Mouse (Mus musculus): ENCODE measurements around the gene Sdk1.

The Sdk1 gene

DNA sequence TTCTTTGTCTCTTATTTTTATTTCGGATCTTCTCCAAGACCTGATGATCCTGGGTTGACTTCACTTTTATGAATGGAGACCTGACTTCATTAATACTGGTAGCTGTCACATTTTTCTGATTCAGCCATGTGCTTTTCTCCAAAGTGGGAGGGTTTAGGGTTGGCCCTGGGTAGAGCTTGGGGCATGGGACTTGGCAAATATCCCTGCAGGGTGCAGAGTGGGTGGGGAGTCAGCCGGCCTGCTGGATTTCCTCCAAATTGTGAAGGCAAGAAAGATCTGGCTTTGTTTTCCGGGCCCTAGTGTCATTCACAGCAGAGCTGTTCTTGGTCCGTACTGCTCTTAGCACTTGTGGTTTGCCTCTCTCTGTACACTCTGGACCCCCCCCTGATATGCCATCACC, 103.1 kb downstream of the Sdk1 start:
- DNase-seq, result peak in 1 of 2 experiments; percentile 3

DNA sequence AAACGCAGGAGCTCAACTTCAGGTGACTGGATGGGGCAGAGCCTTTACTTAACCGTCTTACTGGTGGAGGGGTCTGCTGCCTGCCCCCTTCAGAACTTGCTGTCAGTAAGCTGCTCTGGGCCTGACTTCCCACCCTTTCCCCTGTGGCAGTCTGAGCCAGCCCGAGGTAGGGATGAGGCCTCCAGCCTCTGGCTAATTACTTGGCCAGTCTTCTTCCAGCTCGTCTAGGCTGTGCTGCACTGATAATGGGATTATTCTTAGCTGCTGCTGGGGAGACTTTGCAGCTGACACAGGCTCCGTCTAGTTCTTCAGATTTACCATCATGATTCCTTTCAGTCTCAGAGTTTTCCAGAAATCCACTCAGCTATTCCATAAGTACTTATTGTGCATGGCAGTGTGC, 104.2 kb downstream of the Sdk1 start:
- no peak for DNase-seq

DNA sequence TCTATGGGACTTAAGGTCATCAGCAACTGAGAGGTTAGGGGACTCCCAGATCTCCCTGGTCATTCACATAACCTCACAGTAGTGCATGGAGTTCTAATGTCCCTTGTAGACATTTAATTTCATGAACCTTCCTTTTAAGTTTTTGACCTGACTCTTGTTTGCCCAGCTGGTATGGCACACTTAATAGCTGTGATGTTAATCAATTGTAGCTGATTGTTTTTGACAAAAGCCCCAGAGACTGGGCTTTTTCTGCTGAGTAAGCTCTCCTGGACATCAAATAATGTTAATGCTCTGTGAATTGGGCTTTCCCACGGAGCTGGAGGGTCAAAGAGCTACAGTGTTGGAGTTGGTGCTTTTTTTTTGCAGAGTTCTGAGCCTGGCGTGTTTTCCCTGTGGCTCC, 121.4 kb downstream of the Sdk1 start:
- no peak for DNase-seq

DNA sequence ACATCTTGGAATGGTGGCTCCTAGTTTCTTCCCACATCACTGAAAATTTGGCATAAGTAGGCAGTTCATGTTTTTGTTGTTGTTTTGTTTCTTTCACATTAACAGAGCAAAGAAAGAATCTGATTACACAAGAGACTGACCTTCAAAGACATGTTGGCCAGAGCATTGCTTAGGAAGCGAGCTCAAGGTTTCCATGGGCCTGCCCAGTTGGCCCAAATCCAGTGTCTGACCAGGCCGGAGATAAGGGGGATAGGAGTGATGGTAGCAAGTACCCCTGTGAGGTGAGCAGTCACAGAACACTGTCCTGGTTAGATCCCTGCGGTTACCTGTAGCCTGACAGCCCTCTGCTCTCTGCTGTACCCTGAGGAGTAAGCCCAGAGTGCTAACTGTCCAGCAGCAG, 122.7 kb downstream of the Sdk1 start:
- DNase-seq, result no peak

DNA sequence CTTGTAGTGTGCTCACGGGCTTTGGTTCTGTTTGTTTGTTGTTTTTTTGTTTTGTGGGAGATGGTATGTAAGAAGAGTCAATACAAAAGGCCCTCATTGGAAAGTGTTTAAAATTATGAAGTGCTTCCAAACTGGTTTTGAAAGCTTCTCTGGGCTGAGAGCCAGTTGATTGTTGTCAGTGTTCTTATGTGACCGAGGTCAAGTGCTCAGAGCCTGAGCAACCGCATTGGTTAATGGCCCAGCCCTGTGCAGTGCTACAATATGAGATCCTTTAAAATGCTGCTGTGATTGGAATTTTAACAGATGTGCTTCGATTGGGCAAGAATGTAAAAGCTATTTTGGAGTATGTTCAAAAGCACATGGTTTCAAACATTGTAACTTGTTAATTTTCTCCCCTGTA, 127.3 kb downstream of the Sdk1 start:
- peak; percentile 20 to 23 for DNase-seq

DNA sequence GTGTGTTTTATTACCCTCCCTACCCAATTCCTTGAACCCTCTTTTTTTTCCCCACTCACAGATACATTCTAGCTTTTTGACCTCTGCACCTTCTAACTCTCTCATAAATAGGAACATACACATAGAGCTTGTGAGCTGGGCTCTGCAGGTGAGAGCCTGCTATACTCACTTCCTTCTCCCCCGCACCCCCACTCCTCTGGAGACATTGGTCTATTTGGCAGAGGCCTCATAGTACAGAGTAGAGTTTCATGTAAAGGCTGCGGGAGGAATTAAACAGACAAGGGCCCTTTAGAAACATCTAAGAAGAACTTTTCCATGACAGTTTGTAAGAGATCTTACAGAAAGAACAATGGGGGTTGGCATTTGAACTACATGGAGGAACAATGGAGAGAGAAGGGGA, 133.5 kb downstream of the Sdk1 start:
- no peak for DNase-seq

DNA sequence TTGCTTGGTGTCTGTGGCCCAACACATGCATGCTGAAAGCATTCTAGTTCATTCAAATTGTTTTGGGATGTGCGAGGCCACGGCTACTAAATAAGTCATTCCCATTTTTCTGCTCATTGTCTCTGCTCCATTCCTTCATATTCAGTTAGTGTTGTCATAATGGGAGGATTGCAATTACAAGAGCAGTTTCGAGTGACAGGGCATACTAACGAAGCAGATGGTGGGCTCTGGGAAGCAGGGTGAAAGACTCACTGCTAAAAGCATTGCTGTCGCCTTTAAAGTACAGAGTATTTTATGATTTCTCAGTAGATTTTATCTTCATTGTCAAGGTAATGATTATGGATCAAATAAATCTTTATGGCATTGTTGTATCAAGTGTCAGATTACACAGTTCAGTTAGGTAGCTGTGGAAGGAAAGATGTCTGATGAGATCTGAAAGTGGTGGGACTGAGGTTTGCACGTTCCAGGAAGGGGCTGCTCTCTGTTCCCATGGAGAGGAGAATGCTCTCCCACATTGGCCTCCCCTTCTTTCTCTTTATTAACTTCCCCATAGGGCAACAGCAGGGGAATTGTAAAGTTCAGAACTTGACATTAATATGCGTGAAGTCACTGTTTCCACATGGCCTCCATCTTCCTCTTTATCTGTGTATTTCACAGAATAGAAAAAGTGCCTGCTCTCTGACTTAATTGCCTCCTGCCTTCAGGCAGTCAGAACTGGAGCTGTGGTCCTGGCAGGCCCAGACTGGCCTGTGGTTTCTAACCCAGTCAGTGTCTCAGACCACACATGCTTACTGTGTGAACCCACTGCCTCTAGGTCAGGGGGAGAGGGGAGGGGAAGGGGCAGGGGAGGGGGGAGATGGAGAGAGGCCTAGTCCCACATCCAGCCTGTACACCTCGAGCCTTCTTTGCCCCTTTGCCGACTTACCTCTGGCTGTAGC, 138.8 kb downstream of the Sdk1 start:
- peak in 1 of 2 experiments; percentile 18 for DNase-seq

DNA sequence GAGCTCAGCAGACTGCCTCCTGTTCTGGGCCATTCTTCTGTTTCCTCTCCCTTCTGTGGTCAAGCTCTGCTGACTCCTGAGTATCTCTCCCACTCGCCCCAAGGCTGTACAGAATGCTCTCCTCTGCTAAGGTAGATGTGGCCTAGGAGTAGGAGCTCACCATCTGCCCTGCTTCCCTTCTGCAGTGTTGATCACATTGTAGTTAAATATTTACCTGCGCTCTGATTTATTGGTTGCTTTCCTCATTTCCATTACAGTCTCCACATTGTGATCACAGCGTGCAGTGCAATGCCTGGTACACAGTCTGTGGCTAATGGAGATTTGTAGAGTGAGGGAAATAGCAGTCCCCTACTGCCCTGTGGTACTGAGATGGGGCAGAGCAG, 139.5 kb downstream of the Sdk1 start:
- peak; percentile 42 to 66 for DNase-seq

DNA sequence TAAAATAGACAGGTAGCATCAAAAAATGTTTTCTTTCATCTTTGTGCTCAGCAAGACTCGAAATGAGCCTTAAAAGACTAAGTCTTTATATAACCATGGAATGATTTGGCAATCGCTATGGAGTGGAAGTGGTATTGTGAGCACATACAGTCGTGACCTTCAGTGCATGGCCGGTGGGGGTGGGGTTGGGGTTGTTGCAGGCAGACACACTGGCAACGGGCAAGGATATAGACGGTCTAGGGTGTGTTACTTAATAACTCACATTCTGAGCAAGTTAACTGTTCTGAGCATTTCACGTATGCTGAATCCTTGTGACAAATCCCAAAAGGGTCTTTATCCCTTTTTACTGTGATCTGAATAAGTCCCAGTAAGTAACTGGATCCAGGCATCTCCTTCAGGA, 140.3 kb downstream of the Sdk1 start:
- peak in 1 of 2 experiments; percentile 7 for DNase-seq

DNA sequence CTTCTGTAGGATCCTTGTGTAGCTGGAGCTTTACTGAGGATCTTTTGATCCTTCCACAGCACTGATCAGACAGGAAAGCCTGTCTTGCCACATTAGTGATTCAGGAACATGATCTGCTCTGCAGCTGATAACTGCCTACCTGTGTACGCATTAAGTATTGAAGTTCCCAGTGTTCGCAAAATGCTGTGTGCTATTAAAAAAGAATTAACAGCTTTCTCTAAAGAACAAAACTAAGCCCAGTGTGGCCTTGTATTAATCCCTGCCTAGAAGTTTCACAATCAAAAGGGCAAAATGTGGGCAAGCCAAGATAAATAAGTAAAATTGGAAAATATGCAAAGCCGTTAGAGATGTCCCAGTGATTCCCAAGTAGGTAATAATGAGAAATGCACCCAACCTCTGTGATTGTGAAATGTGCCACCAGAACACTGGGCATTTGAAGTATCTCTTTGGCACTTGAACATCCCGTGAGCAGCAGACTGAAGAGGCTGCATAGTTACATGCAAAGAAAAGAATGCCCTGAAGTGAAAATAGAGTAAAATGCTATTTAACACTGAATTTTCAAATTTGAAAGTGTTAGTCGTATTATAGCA, 141.1 kb downstream of the Sdk1 start:
- no peak for DNase-seq

DNA sequence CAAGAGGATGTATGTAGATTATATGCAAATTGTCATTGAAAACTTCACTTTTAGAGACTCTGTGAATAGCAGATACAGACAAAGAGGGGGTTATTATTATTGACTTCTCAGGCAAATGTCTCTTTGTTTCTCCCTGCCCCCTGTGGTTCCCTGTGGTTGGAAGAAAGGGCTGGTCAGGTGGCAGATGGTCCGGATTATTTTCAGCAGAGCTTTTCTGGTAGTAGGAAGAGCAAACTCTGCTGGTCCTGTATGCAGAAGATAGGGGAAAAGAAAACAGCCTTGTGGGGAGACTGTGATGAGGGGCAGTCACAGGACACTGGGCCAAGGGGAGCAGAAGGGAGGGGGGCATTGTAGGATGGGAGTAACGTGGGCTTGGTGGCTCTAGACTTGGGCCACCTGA, 147.2 kb downstream of the Sdk1 start:
- DNase-seq, result no peak

DNA sequence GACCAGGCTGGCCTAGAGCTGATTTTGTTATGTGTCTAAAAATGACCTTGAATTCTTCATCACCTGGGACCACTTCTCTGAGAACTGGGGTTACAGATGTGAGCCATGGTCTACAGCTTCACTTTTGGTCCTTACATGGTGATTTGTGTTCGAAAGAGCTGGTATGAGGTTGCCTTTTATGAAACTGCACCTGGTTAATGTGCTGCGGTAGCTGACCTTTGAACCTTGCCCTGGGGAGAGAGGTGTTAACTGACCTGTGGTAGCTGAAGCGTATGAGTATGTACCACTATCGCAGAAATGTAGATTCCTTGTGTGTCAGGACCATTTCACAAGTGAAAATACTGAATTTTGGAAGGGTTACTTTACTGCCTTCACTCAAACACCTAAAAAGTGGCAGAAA, 149.3 kb downstream of the Sdk1 start:
- DNase-seq, result peak; percentile 67 to 71

DNA sequence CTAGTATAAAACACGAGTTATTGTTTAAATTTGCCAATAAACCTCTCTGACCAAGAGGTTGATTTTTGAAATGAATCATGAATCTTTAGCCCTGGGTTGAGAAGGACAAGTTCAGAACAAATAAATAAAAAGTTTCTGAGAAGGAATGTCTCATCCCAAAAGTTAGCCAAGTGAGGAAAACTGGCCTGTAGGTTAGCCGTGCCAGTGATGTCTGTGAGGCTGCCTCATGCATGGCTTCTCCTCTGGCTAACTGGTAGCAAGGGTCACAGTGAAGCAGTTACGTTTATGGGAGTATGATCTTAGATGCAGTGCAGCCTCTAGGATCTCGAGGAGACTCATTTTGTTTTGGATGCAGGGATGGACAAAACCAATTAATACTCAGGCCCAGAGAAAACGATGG, 149.9 kb downstream of the Sdk1 start:
- DNase-seq, result peak; percentile 10 to 12

DNA sequence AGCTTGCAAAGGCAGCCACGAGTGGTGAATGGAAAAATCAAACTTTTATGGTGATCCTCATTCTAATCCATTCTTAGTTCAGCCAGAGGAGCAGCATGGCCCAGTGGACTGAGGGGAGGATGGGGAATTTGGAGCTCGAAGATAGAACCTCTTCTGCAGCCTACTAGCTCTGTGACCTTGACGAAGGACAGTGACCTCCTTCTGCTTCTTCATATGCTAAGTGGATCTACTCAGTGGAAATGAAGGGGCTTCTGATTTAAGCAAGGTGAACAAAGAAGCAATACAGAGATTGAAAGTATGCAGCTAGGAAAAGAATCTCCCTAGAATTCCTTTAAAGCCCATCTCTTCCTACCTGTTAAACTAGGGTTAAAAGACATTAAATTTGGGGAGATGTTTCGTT, 152.6 kb downstream of the Sdk1 start:
- no peak for DNase-seq

DNA sequence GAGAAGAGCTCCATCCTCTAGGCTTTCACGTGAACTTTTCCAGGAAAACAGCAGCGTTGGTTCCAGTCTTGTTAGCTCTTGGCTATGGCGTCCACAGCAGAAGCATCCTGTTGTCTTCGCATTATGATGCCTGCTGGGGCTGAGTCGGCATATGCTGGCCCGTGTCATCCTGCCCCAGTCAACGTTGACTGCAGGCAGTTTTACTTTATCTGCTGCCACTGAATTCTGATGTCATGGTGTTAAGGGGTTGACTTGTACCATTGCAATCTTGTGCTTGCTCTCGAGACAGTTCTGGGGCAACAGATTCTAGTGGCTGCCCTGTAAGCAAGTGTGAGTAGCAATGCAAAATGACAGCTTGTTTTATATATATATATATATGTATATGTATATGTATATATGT, 153.3 kb downstream of the Sdk1 start:
- DNase-seq, result no peak

DNA sequence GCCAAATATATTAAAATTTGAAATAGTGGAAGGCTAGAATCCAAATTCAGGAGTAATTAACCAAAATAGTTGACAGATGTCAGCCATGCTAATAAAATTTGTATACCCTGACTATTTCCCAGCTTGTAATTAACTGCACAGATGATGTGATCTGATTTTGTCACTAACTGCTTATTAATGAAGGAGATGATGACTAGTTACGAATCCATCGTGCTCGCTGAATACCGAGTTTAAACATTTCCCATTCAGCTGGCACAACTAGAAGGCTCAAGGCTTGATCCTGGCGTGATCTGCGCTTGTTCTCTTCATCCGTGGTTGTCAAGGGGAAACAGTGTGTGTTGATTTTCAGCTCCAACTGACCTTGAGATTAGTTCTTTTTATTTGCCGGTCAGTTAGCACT, 162.5 kb downstream of the Sdk1 start:
- no peak for DNase-seq

DNA sequence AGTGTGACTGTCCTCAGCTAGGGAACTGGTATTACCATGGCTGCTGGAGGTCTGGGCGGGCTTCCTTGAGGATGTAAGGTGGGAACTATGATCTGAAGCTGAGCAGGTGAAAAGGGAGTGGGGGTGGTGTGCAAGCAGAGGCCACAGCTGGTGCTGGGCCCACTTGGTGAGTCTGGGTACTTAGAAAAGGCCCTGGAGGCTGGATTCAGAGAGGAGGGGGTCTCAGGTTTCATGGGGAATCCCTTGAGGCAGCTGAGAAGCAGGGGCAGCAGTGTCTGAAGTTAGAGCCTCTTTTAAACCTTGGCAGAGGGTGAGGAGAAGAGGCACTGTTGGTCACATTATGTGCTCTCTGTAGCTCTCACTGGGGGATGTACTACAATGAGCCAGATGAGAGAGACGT, 163.4 kb downstream of the Sdk1 start:
- no peak for DNase-seq

DNA sequence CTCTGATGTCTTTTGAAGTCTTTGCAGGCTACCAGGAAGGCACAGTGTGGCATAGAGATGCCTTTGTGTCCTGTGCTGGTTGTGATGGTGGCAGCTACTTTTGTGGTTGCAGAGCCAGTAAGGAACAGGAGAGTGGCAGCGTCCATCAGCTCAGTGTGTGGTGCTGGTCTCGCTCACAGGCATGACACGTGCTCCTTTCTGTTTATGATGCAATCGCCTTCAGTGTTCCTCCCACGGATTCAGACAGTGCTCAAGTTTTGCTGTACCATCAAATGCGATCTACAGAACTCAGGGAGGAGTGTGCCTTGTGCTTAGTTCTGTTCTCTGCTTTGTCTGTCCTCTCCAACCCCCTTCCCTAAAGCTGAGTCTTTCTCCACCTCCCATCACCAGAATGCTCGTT, 165.6 kb downstream of the Sdk1 start:
- no peak for DNase-seq

DNA sequence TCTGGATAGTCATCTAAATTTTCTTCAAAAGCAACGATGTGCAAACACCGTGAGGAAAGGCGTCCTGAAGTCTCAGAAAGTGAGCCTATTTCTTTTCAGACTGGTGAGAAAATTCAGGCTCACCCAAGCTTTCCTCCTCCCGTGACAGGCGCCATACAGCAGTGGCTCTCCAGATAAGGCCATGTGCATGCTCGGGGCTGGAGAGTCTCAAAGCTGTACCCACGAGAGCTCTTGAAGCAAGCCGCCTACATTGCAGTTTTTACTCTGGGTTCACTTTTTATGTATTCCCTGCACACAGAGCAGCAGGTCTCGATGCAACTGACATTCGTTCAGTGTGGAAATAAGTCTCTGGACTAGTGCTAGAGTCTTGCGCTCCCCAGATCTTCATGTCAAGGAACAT, 171.7 kb downstream of the Sdk1 start:
- no peak for DNase-seq

DNA sequence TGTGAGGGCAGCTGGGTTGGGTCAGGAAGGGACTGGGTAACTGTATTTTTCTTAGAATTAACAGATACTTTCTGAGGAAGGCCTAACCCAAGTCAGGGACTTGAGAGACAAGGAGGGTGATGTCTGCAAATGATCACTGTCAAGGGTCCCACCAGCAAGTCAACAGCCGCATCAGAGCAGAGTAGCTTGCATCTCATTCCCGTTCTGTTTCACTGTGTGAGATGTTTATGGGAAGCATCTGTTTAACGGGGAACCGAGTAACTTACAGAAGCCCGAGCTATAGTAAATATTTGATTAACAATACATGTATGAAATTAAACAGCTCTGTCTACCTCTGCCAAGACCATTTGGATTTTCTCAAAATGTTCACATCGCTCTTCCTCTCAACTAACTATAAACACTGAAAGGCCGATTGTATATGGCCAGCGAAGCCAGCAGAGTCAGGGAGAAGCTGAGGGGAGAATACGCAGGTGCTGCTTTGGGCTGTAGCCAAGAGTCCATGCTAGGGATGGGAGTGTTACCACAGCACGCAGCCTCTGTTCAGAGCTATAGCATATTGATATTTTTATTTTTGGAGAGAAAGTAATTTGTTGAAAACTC, 174.5 kb downstream of the Sdk1 start:
- no peak for DNase-seq

DNA sequence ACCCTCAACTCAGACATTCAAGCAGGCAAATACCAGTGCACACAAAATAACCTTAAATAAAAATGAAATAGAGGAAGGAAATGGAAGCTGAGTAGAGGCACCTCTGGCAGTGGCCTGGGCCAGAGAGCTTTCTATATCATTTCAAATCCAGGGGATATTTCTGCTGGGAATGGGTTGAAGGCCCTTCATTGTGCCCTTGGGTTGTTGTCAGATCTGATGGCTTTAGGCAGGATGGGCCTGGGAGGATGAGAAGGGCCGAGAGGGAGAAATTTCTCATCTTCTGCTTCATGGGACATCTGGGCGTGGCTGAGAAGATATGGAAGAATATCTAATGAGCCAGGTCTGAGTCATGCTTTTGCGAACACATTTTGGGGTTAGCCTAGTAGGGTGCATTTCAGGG, 186.8 kb downstream of the Sdk1 start:
- DNase-seq, result no peak

DNA sequence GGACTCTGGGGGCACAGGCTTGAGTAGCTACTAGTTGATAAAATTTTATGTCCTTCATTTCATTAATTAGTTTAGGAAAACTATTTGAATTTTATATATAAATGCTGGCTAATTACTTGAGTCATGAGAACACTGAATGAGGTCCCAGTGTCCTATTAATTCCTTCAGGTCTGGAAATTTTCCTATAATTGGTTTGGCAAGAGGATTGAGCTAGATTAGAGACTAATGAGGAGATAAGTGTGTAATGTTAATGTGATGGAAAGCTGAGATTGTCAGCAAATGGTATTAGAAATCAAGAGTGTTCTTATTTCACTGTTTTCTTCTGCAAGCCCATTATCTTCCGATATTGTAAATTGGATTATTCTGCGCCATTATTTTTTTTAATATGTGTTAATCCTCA, 192.0 kb downstream of the Sdk1 start:
- no peak for DNase-seq

DNA sequence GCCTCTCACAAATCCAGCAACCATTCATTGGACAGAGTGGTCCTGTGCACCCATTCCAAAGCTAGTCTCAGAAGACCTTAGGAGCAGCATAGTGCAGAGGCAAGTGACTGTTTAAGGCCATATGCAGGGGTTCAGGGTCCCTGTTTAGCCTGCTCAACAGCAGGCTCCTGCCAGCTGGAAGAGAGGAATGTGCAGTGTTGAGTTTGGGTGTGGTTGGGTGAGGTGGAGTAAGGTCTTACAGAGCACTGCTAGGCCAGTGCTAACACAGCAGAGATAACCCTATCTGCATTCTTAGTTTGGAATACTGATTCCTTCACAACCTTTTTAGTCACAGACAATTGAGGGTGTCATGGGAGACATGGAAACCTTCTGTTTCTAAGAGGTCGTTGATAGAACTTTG, 206.0 kb downstream of the Sdk1 start:
- no peak for DNase-seq

DNA sequence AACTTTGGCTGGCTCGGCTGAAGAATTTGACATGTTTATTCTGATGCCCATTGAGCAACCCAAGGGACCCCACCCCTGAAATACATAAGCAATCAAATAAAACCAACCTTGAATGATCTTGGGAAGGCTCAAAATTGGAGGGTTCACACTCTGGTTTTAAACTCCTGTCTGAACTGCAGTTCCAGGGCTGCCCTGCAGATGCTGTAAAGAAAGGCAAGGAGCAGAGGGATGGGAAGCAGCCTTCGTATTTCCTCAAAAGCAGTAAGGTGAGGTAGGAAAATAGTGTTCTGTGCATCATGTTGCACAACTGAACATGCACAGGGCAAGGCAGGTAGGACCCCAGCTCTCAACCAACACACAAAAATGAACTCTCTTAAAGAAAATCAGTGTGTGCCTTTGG, 222.1 kb downstream of the Sdk1 start:
- DNase-seq, result no peak
